Mouse (Mus musculus): ENCODE results near the gene 4930451I11Rik. TPM values are rescaled to one million over a fixed set of nuclear protein-coding genes. Genes with fewer than 3 reads are reported as not detected.
A peak's percentile ranks its signal among the peaks of the same experiment; 100 is the strongest.

4930451I11Rik gene
- polyA plus RNA-seq, 1 experiment from 2014 or later = not detected

- no peak for DNase-seq (ENCODE audit: low spot score)
Measured at GRCm38 (mm10) chr7:126781661-126782370, 49.6 kb downstream of the 4930451I11Rik start.

- DNase-seq (ENCODE audit: low spot score) = peak; percentile 11
Measured at GRCm38 (mm10) chr7:126780971-126781635, 50.3 kb downstream of the 4930451I11Rik start, which contains the start of gene Tbx6. Gene Tbx6, plus strand, starts transcription at chr7:126781483.

Other genes starting within 250 kb of the 4930451I11Rik start
- gene Apobr, start 246.7 kb downstream of the 4930451I11Rik start, polyA plus RNA-seq (2015; fragmentation: Nextera tagmentation; extraction: Ambion mirVana) = 1.2 TPM in 2 replicates
- 28.2 and 30.2 TPM in 2 replicates for gene Cln3, start 245.8 kb downstream of the 4930451I11Rik start, polyA plus RNA-seq (2015; fragmentation: Nextera tagmentation; extraction: Ambion mirVana)
- gene Il27, start 236.7 kb downstream of the 4930451I11Rik start, polyA plus RNA-seq (2015; fragmentation: Nextera tagmentation; extraction: Ambion mirVana) = 0.54 and 0.85 TPM in 2 replicates
- gene Nupr1, start 200.8 kb downstream of the 4930451I11Rik start, polyA plus RNA-seq (2015; fragmentation: Nextera tagmentation; extraction: Ambion mirVana) = 15.1 and 16.4 TPM in 2 replicates
- 62.2 and 72.9 TPM in 2 replicates for gene Sgf29, start 182.3 kb downstream of the 4930451I11Rik start, polyA plus RNA-seq (2015; fragmentation: Nextera tagmentation; extraction: Ambion mirVana)
- 8.5 and 11.0 TPM in 2 replicates for gene Sult1a1, start 155.2 kb downstream of the 4930451I11Rik start, polyA plus RNA-seq (2015; fragmentation: Nextera tagmentation; extraction: Ambion mirVana)
- gene Bola2, start 136.2 kb downstream of the 4930451I11Rik start, polyA plus RNA-seq (2015; fragmentation: Nextera tagmentation; extraction: Ambion mirVana) = 154 and 155 TPM in 2 replicates
- 6.0 and 7.6 TPM in 2 replicates for gene Slx1b, start 135.9 kb downstream of the 4930451I11Rik start, polyA plus RNA-seq (2015; fragmentation: Nextera tagmentation; extraction: Ambion mirVana)
- 1,525 and 1,527 TPM in 2 replicates for gene Coro1a, start 123.9 kb downstream of the 4930451I11Rik start, polyA plus RNA-seq (2015; fragmentation: Nextera tagmentation; extraction: Ambion mirVana)
- gene Mapk3, start 72.0 kb downstream of the 4930451I11Rik start, polyA plus RNA-seq (2015; fragmentation: Nextera tagmentation; extraction: Ambion mirVana) = 35.6 and 37.4 TPM in 2 replicates
- 1.6 TPM in 2 replicates for gene Gdpd3, start 65.3 kb downstream of the 4930451I11Rik start, polyA plus RNA-seq (2015; fragmentation: Nextera tagmentation; extraction: Ambion mirVana)
- gene Ypel3, start 54.7 kb downstream of the 4930451I11Rik start, polyA plus RNA-seq (2015; fragmentation: Nextera tagmentation; extraction: Ambion mirVana) = 153 and 180 TPM in 2 replicates
- gene Tbx6, start 50.2 kb downstream of the 4930451I11Rik start, polyA plus RNA-seq (2015; fragmentation: Nextera tagmentation; extraction: Ambion mirVana) = 0.28 and 0.48 TPM in 2 replicates
- 306 TPM in 2 replicates for gene Ppp4c, start 39.1 kb downstream of the 4930451I11Rik start, polyA plus RNA-seq (2015; fragmentation: Nextera tagmentation; extraction: Ambion mirVana)
- 0.19 and 0.20 TPM in 2 replicates for gene Fam57b, start 34.0 kb downstream of the 4930451I11Rik start, polyA plus RNA-seq (2015; fragmentation: Nextera tagmentation; extraction: Ambion mirVana)
- 0.21 and 0.33 TPM in 2 replicates for gene Doc2a, start 15.8 kb upstream of the 4930451I11Rik start, polyA plus RNA-seq (2015; fragmentation: Nextera tagmentation; extraction: Ambion mirVana)
- gene Hirip3, start 30.3 kb upstream of the 4930451I11Rik start, polyA plus RNA-seq (2015; fragmentation: Nextera tagmentation; extraction: Ambion mirVana) = 16.9 and 22.6 TPM in 2 replicates
- 82.9 and 98.9 TPM in 2 replicates for gene Ino80e, start 30.7 kb upstream of the 4930451I11Rik start, polyA plus RNA-seq (2015; fragmentation: Nextera tagmentation; extraction: Ambion mirVana)
- gene Taok2, start 53.1 kb upstream of the 4930451I11Rik start, polyA plus RNA-seq (2015; fragmentation: Nextera tagmentation; extraction: Ambion mirVana) = 21.2 and 26.6 TPM in 2 replicates
- gene Tmem219, start 91.3 kb upstream of the 4930451I11Rik start, polyA plus RNA-seq (2015; fragmentation: Nextera tagmentation; extraction: Ambion mirVana) = 37.4 and 38.9 TPM in 2 replicates
- gene Kctd13, start 97.2 kb upstream of the 4930451I11Rik start, polyA plus RNA-seq (2015; fragmentation: Nextera tagmentation; extraction: Ambion mirVana) = 15.8 and 18.0 TPM in 2 replicates
- not detected in 2 replicates for gene Asphd1, start 117.9 kb upstream of the 4930451I11Rik start, polyA plus RNA-seq (2015; fragmentation: Nextera tagmentation; extraction: Ambion mirVana)
- gene Sez6l2, start 118.9 kb upstream of the 4930451I11Rik start, polyA plus RNA-seq (2015; fragmentation: Nextera tagmentation; extraction: Ambion mirVana) = 0.50 and 0.78 TPM in 2 replicates
- 91.9 and 94.6 TPM in 2 replicates for gene Cdipt, start 144.3 kb upstream of the 4930451I11Rik start, polyA plus RNA-seq (2015; fragmentation: Nextera tagmentation; extraction: Ambion mirVana)
- gene Cdiptos, start 144.5 kb upstream of the 4930451I11Rik start, polyA plus RNA-seq (2015; fragmentation: Nextera tagmentation; extraction: Ambion mirVana) = 1.6 and 1.7 TPM in 2 replicates
- 29.8 and 32.5 TPM in 2 replicates for gene Mvp, start 183.0 kb upstream of the 4930451I11Rik start, polyA plus RNA-seq (2015; fragmentation: Nextera tagmentation; extraction: Ambion mirVana)
- gene Pagr1b, start 184.8 kb upstream of the 4930451I11Rik start, polyA plus RNA-seq (2015; fragmentation: Nextera tagmentation; extraction: Ambion mirVana) = 0.60 and 1.2 TPM in 2 replicates
- 51.8 and 100 TPM in 2 replicates for gene Pagr1a, start 185.7 kb upstream of the 4930451I11Rik start, polyA plus RNA-seq (2015; fragmentation: Nextera tagmentation; extraction: Ambion mirVana)
- gene Gm42742, start 189.5 kb upstream of the 4930451I11Rik start, polyA plus RNA-seq (2015; fragmentation: Nextera tagmentation; extraction: Ambion mirVana) = 57.8 and 80.0 TPM in 2 replicates
- 0.57 and 0.69 TPM in 2 replicates for gene Prrt2, start 189.6 kb upstream of the 4930451I11Rik start, polyA plus RNA-seq (2015; fragmentation: Nextera tagmentation; extraction: Ambion mirVana)
- 111 and 132 TPM in 2 replicates for gene Maz, start 195.4 kb upstream of the 4930451I11Rik start, polyA plus RNA-seq (2015; fragmentation: Nextera tagmentation; extraction: Ambion mirVana)
- gene Kif22, start 210.8 kb upstream of the 4930451I11Rik start, polyA plus RNA-seq (2015; fragmentation: Nextera tagmentation; extraction: Ambion mirVana) = 117 and 133 TPM in 2 replicates